Mouse (Mus musculus) limb, embryonic 12.5 days (tissue): ENCODE measurements around the gene Dmrtc2. TPM values are rescaled to one million over a fixed set of nuclear protein-coding genes. Genes with fewer than 3 reads are reported as not detected.

Source experiments
- polyA plus RNA-seq: library from polyadenylated mRNA; unstranded; fragments of >200 nt; fragmentation: Nextera tagmentation; extraction: Ambion mirVana; gene quantifications from 2 replicates; pipeline ENCODE4 v1.2.1, GENCODE M21; 2016

The Dmrtc2 gene
- polyA plus RNA-seq, 1 experiment from 2014 or later, result not detected

Other genes with a start within 250 kb of the Dmrtc2 start
- gene Lypd3, start 233.5 kb upstream of the Dmrtc2 start, polyA plus RNA-seq, result 3.1 and 3.3 TPM in 2 replicates
- not detected in 2 replicates for gene Tex101, start 193.4 kb upstream of the Dmrtc2 start, polyA plus RNA-seq
- gene BC049730, start 160.8 kb upstream of the Dmrtc2 start, polyA plus RNA-seq, result not detected in 2 replicates
- not detected in 2 replicates for gene Gm4763, start 143.1 kb upstream of the Dmrtc2 start, polyA plus RNA-seq
- not detected in 2 replicates for gene Cd177, start 109.7 kb upstream of the Dmrtc2 start, polyA plus RNA-seq
- not detected in 2 replicates for gene Ceacam10, start 92.9 kb upstream of the Dmrtc2 start, polyA plus RNA-seq
- 14.2 and 22.2 TPM in 2 replicates for gene Gm9844, start 7.8 kb upstream of the Dmrtc2 start, polyA plus RNA-seq
- not detected in 2 replicates for gene Lypd4, start 116 bp upstream of the Dmrtc2 start, polyA plus RNA-seq
- gene Rps19, start 14.3 kb downstream of the Dmrtc2 start, polyA plus RNA-seq, result 2,324 and 2,343 TPM in 2 replicates
- 0.51 and 0.86 TPM in 2 replicates for gene Cd79a, start 27.3 kb downstream of the Dmrtc2 start, polyA plus RNA-seq
- 119 and 126 TPM in 2 replicates for gene Arhgef1, start 32.9 kb downstream of the Dmrtc2 start, polyA plus RNA-seq
- not detected in 2 replicates for gene Gm4881, start 74.4 kb downstream of the Dmrtc2 start, polyA plus RNA-seq
- gene Rabac1, start 102.7 kb downstream of the Dmrtc2 start, polyA plus RNA-seq, result 88.0 and 91.1 TPM in 2 replicates
- gene Atp1a3, start 135.9 kb downstream of the Dmrtc2 start, polyA plus RNA-seq, result 0.38 and 0.59 TPM in 2 replicates
- 12.4 and 15.0 TPM in 2 replicates for gene Grik5, start 202.3 kb downstream of the Dmrtc2 start, polyA plus RNA-seq
- 39.5 and 40.9 TPM in 2 replicates for gene Zfp574, start 202.5 kb downstream of the Dmrtc2 start, polyA plus RNA-seq